Mouse (Mus musculus) hindbrain, embryonic 14.5 days (tissue): ENCODE results near the gene Elmo1. TPM values are rescaled to one million over a fixed set of nuclear protein-coding genes. Genes with fewer than 3 reads are reported as not detected.

Experiments
- ATAC-seq: fragments of 200-750 bp; cut with Nextera tagmentation; 2 replicates; pipeline ENCODE4 v1.8.0; 2017; ENCODE audit warnings: moderate number of reproducible peaks, mild to moderate bottlenecking, moderate TSS enrichment, moderate library complexity; ENCODE audit not compliant: low FRiP score
- DNase-seq: peaks from one replicate; pipeline ENCODE4 v3.0.0-alpha.2; 2015; ENCODE audit warnings: low spot score
- H3K27ac ChIP-seq: fragments of 300-500 bp; sonication (generic); 2 replicates; pipeline ENCODE4 v1.5.1; 2014; ENCODE audit warnings: mild to moderate bottlenecking, moderate library complexity
- H3K27me3 ChIP-seq: fragments of 300-500 bp; sonication (generic); 2 replicates; pipeline ENCODE4 v1.6.1; 2014; ENCODE audit warnings: mild to moderate bottlenecking, low read length, mixed read lengths; ENCODE audit not compliant: control insufficient read depth, insufficient read depth
- H3K36me3 ChIP-seq: fragments of 300-500 bp; sonication (generic); replicated peaks from 2 replicates; pipeline ENCODE4 v1.6.1; 2014; ENCODE audit not compliant: control insufficient read depth, insufficient read depth
- H3K4me1 ChIP-seq: fragments of 300-500 bp; sonication (generic); replicated peaks from 2 replicates; pipeline ENCODE4 v1.6.1; 2014; ENCODE audit warnings: antibody characterized with exemption, low read length, mixed read lengths; ENCODE audit not compliant: control insufficient read depth, insufficient read depth
- H3K4me2 ChIP-seq: fragments of 300-500 bp; sonication (generic); replicated peaks from 2 replicates; pipeline ENCODE4 v1.6.1; 2014; ENCODE audit warnings: mild to moderate bottlenecking, moderate library complexity
- H3K4me3 ChIP-seq: fragments of 300-500 bp; sonication (generic); replicated peaks from 2 replicates; pipeline ENCODE4 v1.5.1; 2014; ENCODE audit warnings: mild to moderate bottlenecking, low read length
- H3K9ac ChIP-seq: fragments of 300-500 bp; sonication (generic); 2 replicates; pipeline ENCODE4 v1.6.1; 2014
- H3K9me3 ChIP-seq: fragments of 300-500 bp; sonication (generic); 2 replicates; pipeline ENCODE4 v1.6.1; 2016; ENCODE audit warnings: low read length; ENCODE audit not compliant: control insufficient read depth
- WGBS: fragments of 180-500 bp; shearing (Covaris S2); extraction: QIAGEN DNeasy Blood & Tissue Kit; methylation state at CpG from one replicate; pipeline ENCODE4 v1.1.7; 2014; 5-methylcytosine and 5-hydroxymethylcytosine counted together
- polyA plus RNA-seq: library from polyadenylated mRNA; unstranded; fragments of >200 nt; fragmentation: Nextera tagmentation; extraction: Ambion mirVana; gene quantifications from 2 replicates; pipeline ENCODE4 v1.2.1, GENCODE M21; 2014

Elmo1 gene
- polyA plus RNA-seq, 1 experiment from 2014 or later = 41.9 TPM

GRCm38 (mm10) chr13:20558376-20558775 is 468.0 kb downstream of the Elmo1 start:
- DNase-seq (no peak), ATAC-seq (no peak)
- no peaks in the 10 kb centered on the region for H3K27me3 ChIP-seq
- 95% methylated on average over 2 of the region's 2 CpGs for WGBS
- H3K9me3 ChIP-seq = no peaks in the 10 kb centered on the region
- H3K4me2 ChIP-seq = no peak overlapping the region
- H3K27ac ChIP-seq = no peak overlapping the region
- no peak overlapping the region for H3K4me3 ChIP-seq
- no peaks in the 10 kb centered on the region for H3K4me1 ChIP-seq
- no peaks in the 10 kb centered on the region for H3K36me3 ChIP-seq
- H3K9ac ChIP-seq = no peak overlapping the region

GRCm38 (mm10) chr13:20564414-20564813 is 474.0 kb downstream of the Elmo1 start:
- Histone ChIP-seq H3K4me1 (no peaks in the 10 kb centered on the region), H3K4me3 (no peak overlapping the region), H3K27ac (no peak overlapping the region), H3K4me2 (no peak overlapping the region), H3K27me3 (no peaks in the 10 kb centered on the region), H3K9me3 (no peaks in the 10 kb centered on the region), H3K9ac (no peak overlapping the region), H3K36me3 (peaks cover 7% of the 10 kb centered on the region; the same call in 1 of the 2 replicates)
- WGBS = 87% methylated on average over 9 of the region's 9 CpGs
- ATAC-seq (no peak), DNase-seq (no peak)

GRCm38 (mm10) chr13:20575186-20575585 is 484.8 kb downstream of the Elmo1 start:
- H3K4me1 ChIP-seq = no peaks in the 10 kb centered on the region
- WGBS = 96% methylated on average over 2 of the region's 2 CpGs

GRCm38 (mm10) chr13:20585868-20586267 is 495.5 kb downstream of the Elmo1 start:
- Histone ChIP-seq H3K27me3 (no peaks in the 10 kb centered on the region), H3K27ac (no peak overlapping the region), H3K36me3 (peaks cover 30% of the 10 kb centered on the region), H3K9ac (no peak overlapping the region), H3K4me2 (no peak overlapping the region), H3K9me3 (no peaks in the 10 kb centered on the region), H3K4me3 (no peak overlapping the region), H3K4me1 (no peaks in the 10 kb centered on the region)
- no peak for DNase-seq
- WGBS = 64% methylated on average over 4 of the region's 4 CpGs
- no peak for ATAC-seq

More at GRCm38 (mm10) chr13:20575186-20575585, 484.8 kb downstream of the Elmo1 start:
- Histone ChIP-seq H3K4me2 (no peak overlapping the region), H3K9ac (no peak overlapping the region), H3K27me3 (no peaks in the 10 kb centered on the region), H3K36me3 (peaks cover 28% of the 10 kb centered on the region), H3K4me3 (no peak overlapping the region), H3K9me3 (no peaks in the 10 kb centered on the region), H3K27ac (no peak overlapping the region)
- no peak for ATAC-seq
- no peak for DNase-seq

GRCm38 (mm10) chr13:20586462-20586861 is 496.1 kb downstream of the Elmo1 start:
- 90% methylated on average over 3 of the region's 3 CpGs for WGBS
- no peak overlapping the region for H3K27ac ChIP-seq
- ATAC-seq = no peak

GRCm38 (mm10) chr13:20590983-20591382 is 500.6 kb downstream of the Elmo1 start:
- Histone ChIP-seq H3K9ac (no peak overlapping the region), H3K9me3 (no peaks in the 10 kb centered on the region), H3K27me3 (no peaks in the 10 kb centered on the region), H3K27ac (no peak overlapping the region), H3K36me3 (peaks cover 25% of the 10 kb centered on the region), H3K4me1 (no peaks in the 10 kb centered on the region), H3K4me2 (no peak overlapping the region), H3K4me3 (no peak overlapping the region)
- WGBS = 79% methylated on average over 4 of the region's 4 CpGs
- no peak for ATAC-seq
- DNase-seq = no peak

More at GRCm38 (mm10) chr13:20586462-20586861, 496.1 kb downstream of the Elmo1 start:
- Histone ChIP-seq H3K4me2 (no peak overlapping the region), H3K4me1 (no peaks in the 10 kb centered on the region), H3K27me3 (no peaks in the 10 kb centered on the region), H3K9me3 (no peaks in the 10 kb centered on the region), H3K36me3 (peaks cover 36% of the 10 kb centered on the region), H3K4me3 (no peak overlapping the region), H3K9ac (no peak overlapping the region)
- no peak for DNase-seq

GRCm38 (mm10) chr13:20597307-20597706 is 506.9 kb downstream of the Elmo1 start:
- no peak overlapping the region for H3K9ac ChIP-seq
- 70% methylated on average over 5 of the region's 5 CpGs for whole genome bisulfite sequencing
- no peak overlapping the region for H3K27ac ChIP-seq
- H3K27me3 ChIP-seq = no peaks in the 10 kb centered on the region
- DNase-seq (no peak), ATAC-seq (no peak)
- H3K9me3 ChIP-seq = no peaks in the 10 kb centered on the region
- H3K4me3 ChIP-seq = no peak overlapping the region
- H3K4me1 ChIP-seq = no peaks in the 10 kb centered on the region
- H3K36me3 ChIP-seq = peaks cover 7% of the 10 kb centered on the region; the same call in 1 of the 2 replicates
- H3K4me2 ChIP-seq = no peak overlapping the region

GRCm38 (mm10) chr13:20598618-20599017 is 508.2 kb downstream of the Elmo1 start:
- H3K36me3 ChIP-seq = peaks cover 11% of the 10 kb centered on the region; the same call in 1 of the 2 replicates
- WGBS = 92% methylated on average over 3 of the region's 3 CpGs
- no peak for ATAC-seq

GRCm38 (mm10) chr13:20600246-20600645 is 509.9 kb downstream of the Elmo1 start:
- H3K27me3 ChIP-seq = no peaks in the 10 kb centered on the region
- WGBS = 17% methylated on average over 6 of the region's 6 CpGs
- DNase-seq (no peak), ATAC-seq (no peak)
- no peak overlapping the region for H3K27ac ChIP-seq
- H3K4me1 ChIP-seq = no peaks in the 10 kb centered on the region
- no peaks in the 10 kb centered on the region for H3K9me3 ChIP-seq
- H3K9ac ChIP-seq = no peak overlapping the region
- no peak overlapping the region for H3K4me3 ChIP-seq
- no peak overlapping the region for H3K4me2 ChIP-seq
- H3K36me3 ChIP-seq = peaks cover 12% of the 10 kb centered on the region; the same call in 1 of the 2 replicates

More at GRCm38 (mm10) chr13:20598618-20599017, 508.2 kb downstream of the Elmo1 start:
- Histone ChIP-seq H3K27me3 (no peaks in the 10 kb centered on the region), H3K9ac (no peak overlapping the region), H3K4me3 (no peak overlapping the region), H3K4me2 (no peak overlapping the region), H3K27ac (no peak overlapping the region), H3K9me3 (no peaks in the 10 kb centered on the region), H3K4me1 (no peaks in the 10 kb centered on the region)
- no peak for DNase-seq

- H3K27me3 ChIP-seq = no peaks in the 10 kb centered on the region
- no peak overlapping the region for H3K4me3 ChIP-seq
- no peaks in the 10 kb centered on the region for H3K4me1 ChIP-seq
- no peak overlapping the region for H3K4me2 ChIP-seq
- H3K9ac ChIP-seq = no peak overlapping the region
- H3K9me3 ChIP-seq = no peaks in the 10 kb centered on the region
- no peak overlapping the region for H3K27ac ChIP-seq
- H3K36me3 ChIP-seq = peaks cover 21% of the 10 kb centered on the region
- ATAC-seq (no peak), DNase-seq (no peak)
- 83% methylated on average over 1 of the region's 1 CpGs for WGBS
These were observed 511.0 kb downstream of the Elmo1 start for GRCm38 (mm10) chr13:20601421-20601820.
